Mouse (Mus musculus): ENCODE data around the gene Tmem138.
A peak's percentile ranks its signal among the peaks of the same experiment; 100 is the strongest.

Gene Tmem138

GRCm38 (mm10) chr19:10576690-10577561, at the start of gene Tmem138, which contains the start of gene Cyb561a3:
TSS of gene Tmem138 (minus strand) at chr19:10577362.
TSS of gene Cyb561a3 (plus strand) at chr19:10577172.
- peak; percentile 96 for DNase-seq (ENCODE audit: low read depth, low spot score)

GRCm38 (mm10) chr19:10608573-10609240, 31.5 kb upstream of the Tmem138 start:
- no peak for DNase-seq (ENCODE audit: low read depth, low spot score)

GRCm38 (mm10) chr19:10605901-10606622, 28.9 kb upstream of the Tmem138 start:
- DNase-seq (ENCODE audit: low read depth, low spot score), result peak; percentile 42

- peak; percentile 98 for DNase-seq (ENCODE audit: low read depth, low spot score)
These were observed 28.2 kb upstream of the Tmem138 start, which contains the start of the genes Ddb1 and Tkfc for GRCm38 (mm10) chr19:10605293-10605900. TSS of gene Ddb1 (plus strand) at chr19:10605327. TSS of gene Tkfc (minus strand) at chr19:10605654.

- no peak for DNase-seq (ENCODE audit: low read depth, low spot score)
These were observed 27.4 kb upstream of the Tmem138 start for GRCm38 (mm10) chr19:10604534-10604933.

- peak; percentile 30 for DNase-seq (ENCODE audit: low read depth, low spot score)
These were observed 26.7 kb upstream of the Tmem138 start for GRCm38 (mm10) chr19:10603660-10604523.

- peak; percentile 88 for DNase-seq (ENCODE audit: low read depth, low spot score)
These were observed 25.6 kb upstream of the Tmem138 start for GRCm38 (mm10) chr19:10602787-10603186.

GRCm38 (mm10) chr19:10602247-10602769, 25.1 kb upstream of the Tmem138 start:
- DNase-seq (ENCODE audit: low read depth, low spot score), result peak; percentile 16

GRCm38 (mm10) chr19:10599648-10600047, 22.5 kb upstream of the Tmem138 start:
- DNase-seq (ENCODE audit: low read depth, low spot score), result no peak

- DNase-seq (ENCODE audit: low read depth, low spot score), result peak; percentile 17
These were observed 21.0 kb upstream of the Tmem138 start for GRCm38 (mm10) chr19:10598188-10598587.

GRCm38 (mm10) chr19:10591659-10592377, 14.7 kb upstream of the Tmem138 start:
- DNase-seq (ENCODE audit: low read depth, low spot score), result no peak

- no peak for DNase-seq (ENCODE audit: low read depth, low spot score)
These were observed 13.1 kb upstream of the Tmem138 start for GRCm38 (mm10) chr19:10590301-10590700.

- DNase-seq (ENCODE audit: low read depth, low spot score), result no peak
These were observed 12.1 kb upstream of the Tmem138 start for GRCm38 (mm10) chr19:10589127-10589857.

GRCm38 (mm10) chr19:10587231-10587630, 10.1 kb upstream of the Tmem138 start:
- DNase-seq (ENCODE audit: low read depth, low spot score), result no peak

- DNase-seq (ENCODE audit: low read depth, low spot score), result no peak
These were observed 8.0 kb upstream of the Tmem138 start for GRCm38 (mm10) chr19:10585112-10585511.

GRCm38 (mm10) chr19:10583550-10584146, 6.5 kb upstream of the Tmem138 start:
- DNase-seq (ENCODE audit: low read depth, low spot score), result no peak

- DNase-seq (ENCODE audit: low read depth, low spot score), result no peak
These were observed 4.8 kb upstream of the Tmem138 start for GRCm38 (mm10) chr19:10581984-10582383.

GRCm38 (mm10) chr19:10580761-10581160, 3.6 kb upstream of the Tmem138 start:
- no peak for DNase-seq (ENCODE audit: low read depth, low spot score)

Data from CD4-positive helper T cell, adult 2 months (primary cell).